Mouse (Mus musculus): Measurements from ENCODE around the gene Elane. TPM values are rescaled to one million over a fixed set of nuclear protein-coding genes. Genes with fewer than 3 reads are reported as not detected.

Elane gene
- polyA plus RNA-seq, 1 experiment from 2014 or later = not detected

DNA sequence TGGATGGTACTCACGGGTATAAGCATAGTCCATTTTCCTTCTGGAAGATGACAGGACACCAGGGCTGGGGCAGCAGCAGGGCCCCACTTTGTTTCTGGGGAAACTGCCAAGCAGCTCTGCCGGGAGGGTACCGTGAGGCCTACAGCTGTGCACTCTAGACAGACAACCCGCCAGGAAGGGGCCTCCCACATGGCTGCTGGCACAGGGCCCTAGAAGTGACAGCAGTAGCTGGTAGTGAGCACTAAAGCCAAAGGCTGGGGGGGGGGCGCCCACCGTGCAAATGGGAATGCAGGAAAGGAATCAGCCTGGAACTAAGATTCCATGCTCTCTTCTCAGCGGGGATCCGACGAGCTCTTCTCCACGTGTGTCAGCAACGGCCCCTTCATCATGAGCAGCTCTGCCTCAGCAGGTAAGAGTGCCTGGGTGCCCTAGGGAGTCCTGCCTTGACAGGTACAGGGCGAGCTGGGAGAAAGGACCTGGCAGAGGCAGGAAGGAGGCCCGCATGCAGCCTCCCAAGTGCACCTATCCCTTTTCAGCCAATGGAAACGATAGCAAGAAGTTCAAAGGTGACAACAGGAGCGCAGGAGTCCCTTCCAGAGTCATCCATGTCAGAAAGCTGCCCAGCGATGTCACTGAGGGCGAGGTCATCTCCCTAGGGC lies 27.5 kb upstream of the Elane start:
- H3K27ac ChIP-seq = 0 out of 2 replicates have a peak overlapping the region, but pooled peaks have one; percentile 23
- H3K36me3 ChIP-seq = peaks cover 73% of the 10 kb centered on the region
- peaks cover 45% of the 10 kb centered on the region for H3K4me1 ChIP-seq (replicated peaks)

DNA sequence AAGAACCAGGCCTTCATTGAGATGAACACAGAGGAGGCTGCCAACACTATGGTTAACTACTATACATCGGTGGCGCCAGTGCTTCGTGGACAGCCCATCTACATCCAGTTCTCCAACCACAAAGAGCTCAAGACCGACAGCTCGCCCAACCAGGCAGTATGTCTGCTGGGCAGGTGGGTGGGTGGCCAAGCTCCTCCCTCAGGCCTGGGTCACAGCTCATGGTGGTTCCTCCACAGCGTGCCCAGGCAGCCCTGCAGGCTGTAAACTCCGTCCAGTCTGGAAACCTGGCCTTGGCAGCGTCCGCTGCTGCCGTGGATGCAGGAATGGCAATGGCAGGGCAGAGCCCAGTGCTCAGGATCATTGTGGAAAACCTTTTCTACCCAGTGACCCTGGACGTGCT lies 26.9 kb upstream of the Elane start:
- Histone ChIP-seq H3K4me2 (no peak overlapping the region), H3K4me3 (replicated peaks) (0 out of 2 replicates have a peak overlapping the region, but pooled peaks have one; percentile 3), H3K9ac (replicated peaks) (no peak overlapping the region), H3K9me3 (no peaks in the 10 kb centered on the region), H3K27me3 (no peaks in the 10 kb centered on the region), H3K36me3 (peaks cover 79% of the 10 kb centered on the region), H3K27ac (no peak overlapping the region), H3K4me1 (replicated peaks) (peaks cover 45% of the 10 kb centered on the region)
- no peak for ATAC-seq (ENCODE audit: insufficient number of reproducible peaks, insufficient read depth, low FRiP score, low TSS enrichment, low read depth)
- 90% methylated on average over 11 of the region's 11 CpGs for WGBS

More for the DNA sequence above, 27.5 kb upstream of the Elane start:
- Histone ChIP-seq H3K9ac (replicated peaks) (0 out of 2 replicates have a peak overlapping the region, but pooled peaks have one; percentile 98), H3K27me3 (no peaks in the 10 kb centered on the region), H3K4me3 (replicated peaks) (peak overlapping the region; percentile 99; the same call in 1 of the 2 replicates), H3K4me2 (peak overlapping the region; percentile 100), H3K9me3 (no peaks in the 10 kb centered on the region)
- 70% methylated on average over 17 of the region's 17 CpGs for WGBS
- ATAC-seq (ENCODE audit: insufficient number of reproducible peaks, insufficient read depth, low FRiP score, low TSS enrichment, low read depth) = no peak

DNA sequence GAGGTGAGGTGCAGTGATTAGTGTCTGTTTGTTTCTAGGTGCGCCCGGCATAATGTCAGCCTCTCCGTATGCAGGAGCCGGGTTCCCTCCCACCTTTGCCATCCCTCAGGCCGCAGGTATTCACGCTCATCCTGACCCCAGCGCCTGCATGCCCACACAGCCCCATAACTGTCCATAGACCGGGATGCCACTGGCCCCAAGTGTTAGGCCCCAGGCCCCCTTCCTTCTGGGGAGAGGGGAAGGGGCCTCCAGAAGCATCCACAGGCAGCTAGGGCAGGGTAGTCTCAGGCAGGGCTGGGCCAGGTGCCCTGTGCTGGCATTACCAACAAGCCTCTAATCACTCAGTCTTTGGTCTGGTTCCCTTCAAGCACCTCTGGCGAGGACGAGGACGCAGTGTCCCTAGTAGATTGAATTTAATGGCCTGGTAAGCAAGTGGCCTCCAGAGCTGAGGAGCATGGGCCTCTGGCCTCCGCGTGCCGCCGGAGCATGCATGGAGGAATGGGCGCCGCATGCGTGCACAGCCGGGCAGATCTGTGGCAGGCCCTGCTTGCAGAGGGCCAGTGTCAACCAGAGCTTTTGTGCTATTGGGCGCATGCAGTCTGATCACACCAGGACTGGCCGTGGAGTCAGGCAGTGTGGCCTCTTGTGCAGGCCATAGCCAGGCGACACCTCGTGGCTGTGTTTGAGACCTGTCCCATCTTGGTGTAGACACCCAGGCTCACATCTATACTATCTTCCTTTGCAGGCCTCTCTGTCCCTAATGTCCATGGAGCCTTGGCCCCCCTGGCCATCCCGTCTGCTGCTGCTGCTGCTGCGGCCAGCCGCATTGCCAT lies 25.8 kb upstream of the Elane start:
- ATAC-seq (ENCODE audit: insufficient number of reproducible peaks, insufficient read depth, low FRiP score, low TSS enrichment, low read depth) = no peak
- Histone ChIP-seq H3K9me3 (no peaks in the 10 kb centered on the region), H3K36me3 (peaks cover 91% of the 10 kb centered on the region), H3K27me3 (no peaks in the 10 kb centered on the region), H3K27ac (peak overlapping the region; percentile 1; the same call in 1 of the 2 replicates), H3K9ac (replicated peaks) (no peak overlapping the region), H3K4me2 (no peak overlapping the region; the same call in 1 of the 2 replicates), H3K4me3 (replicated peaks) (no peak overlapping the region; the same call in 1 of the 2 replicates), H3K4me1 (replicated peaks) (peaks cover 53% of the 10 kb centered on the region)
- WGBS = 92% methylated on average over 26 of the region's 26 CpGs

DNA sequence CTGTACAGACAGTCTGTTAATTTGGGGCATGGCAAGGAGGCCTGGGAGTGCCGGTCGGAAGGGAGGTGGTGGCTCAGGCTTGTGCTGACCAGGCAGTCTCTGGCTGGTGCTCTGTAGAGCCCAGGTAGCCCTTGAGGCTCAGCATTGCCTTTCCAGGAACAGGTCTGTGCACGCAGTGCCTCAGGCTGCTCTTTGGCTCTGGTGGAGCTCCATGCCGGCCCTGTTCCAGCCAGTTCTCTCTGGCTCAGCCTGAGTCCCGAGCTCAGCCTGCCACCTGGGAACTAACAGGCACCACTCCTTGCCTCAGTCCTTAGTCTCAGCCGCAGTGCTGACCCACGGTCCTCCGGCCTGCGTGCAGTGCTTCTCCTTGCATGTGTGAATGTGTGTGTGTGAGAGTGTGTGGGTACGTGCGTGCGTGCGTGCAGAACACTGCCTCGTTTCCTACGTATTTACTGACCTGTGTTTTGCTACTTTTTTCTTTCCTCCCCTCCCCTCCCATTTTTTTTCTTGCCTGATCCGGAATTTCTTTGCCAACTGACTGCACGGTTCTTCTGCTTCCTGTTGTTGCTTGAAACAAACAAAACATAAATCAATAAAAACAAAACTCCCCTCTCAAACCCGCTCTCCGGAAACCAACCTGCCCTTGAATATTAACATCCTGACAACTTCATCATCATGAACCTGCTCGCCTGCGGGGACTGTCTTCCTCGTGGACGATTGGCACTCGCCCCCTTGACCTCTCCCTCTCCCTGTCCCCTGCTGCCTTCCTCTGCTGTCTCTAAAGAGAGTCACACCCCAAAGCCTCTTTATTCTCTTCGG lies 24.6 kb upstream of the Elane start:
- Histone ChIP-seq H3K36me3 (peaks cover 99% of the 10 kb centered on the region), H3K27ac (peak overlapping the region; percentile 57), H3K9me3 (no peaks in the 10 kb centered on the region), H3K4me2 (no peak overlapping the region), H3K9ac (replicated peaks) (no peak overlapping the region), H3K27me3 (no peaks in the 10 kb centered on the region), H3K4me1 (replicated peaks) (peaks cover 44% of the 10 kb centered on the region), H3K4me3 (replicated peaks) (no peak overlapping the region)
- 75% methylated on average over 25 of the region's 25 CpGs for WGBS
- no peak for ATAC-seq (ENCODE audit: insufficient number of reproducible peaks, insufficient read depth, low FRiP score, low TSS enrichment, low read depth)

DNA sequence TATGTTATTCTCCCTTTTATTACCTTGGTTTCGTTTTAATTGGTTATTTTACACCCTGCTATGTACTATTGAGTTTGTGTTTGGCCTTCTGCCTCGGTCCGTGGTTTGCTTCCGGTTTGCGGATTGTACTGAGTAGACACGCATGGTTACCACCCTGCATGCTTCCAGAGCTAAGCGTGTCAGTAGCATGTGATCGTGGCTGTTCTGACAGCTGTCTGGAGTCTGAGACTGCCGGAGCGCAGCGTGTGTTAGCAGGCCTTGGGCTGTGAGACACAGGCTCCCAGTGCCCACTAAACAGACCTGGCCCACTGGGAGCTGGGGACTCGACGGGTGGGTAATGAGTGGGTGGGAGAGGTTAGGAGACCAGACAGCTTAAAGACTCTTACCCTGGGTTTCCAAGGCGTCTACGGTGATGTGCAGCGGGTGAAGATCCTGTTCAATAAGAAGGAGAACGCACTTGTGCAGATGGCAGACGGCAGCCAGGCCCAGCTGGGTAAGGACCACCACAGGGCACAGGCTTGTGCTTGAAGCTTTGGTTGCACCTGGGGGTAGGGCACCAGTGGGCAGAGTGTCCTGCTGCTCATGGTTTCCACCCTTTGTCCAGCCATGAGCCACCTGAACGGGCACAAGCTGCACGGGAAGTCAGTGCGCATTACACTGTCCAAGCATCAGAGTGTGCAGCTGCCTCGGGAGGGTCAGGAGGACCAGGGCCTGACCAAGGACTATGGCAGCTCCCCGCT lies 23.8 kb upstream of the Elane start:
- Histone ChIP-seq H3K4me3 (replicated peaks) (no peak overlapping the region), H3K9ac (replicated peaks) (no peak overlapping the region)
- WGBS = 88% methylated on average over 23 of the region's 23 CpGs

DNA sequence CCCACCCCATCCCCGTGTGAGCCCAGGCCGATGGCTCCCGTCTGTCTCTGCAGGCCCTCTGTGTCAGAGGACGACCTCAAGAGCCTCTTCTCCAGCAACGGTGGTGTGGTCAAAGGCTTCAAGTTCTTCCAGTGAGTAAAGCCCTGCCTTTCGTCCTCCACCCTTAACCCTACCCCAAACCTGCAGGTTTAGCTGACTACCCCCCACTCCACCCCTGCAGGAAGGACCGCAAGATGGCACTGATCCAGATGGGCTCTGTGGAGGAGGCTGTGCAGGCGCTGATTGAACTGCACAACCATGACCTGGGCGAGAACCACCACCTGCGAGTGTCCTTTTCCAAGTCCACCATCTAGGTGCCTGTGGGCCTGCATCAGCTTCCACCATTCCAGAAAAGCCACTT lies 23.1 kb upstream of the Elane start:
- no peak for ATAC-seq (ENCODE audit: insufficient number of reproducible peaks, insufficient read depth, low FRiP score, low TSS enrichment, low read depth)
- Histone ChIP-seq H3K36me3 (peaks cover 97% of the 10 kb centered on the region), H3K4me2 (no peak overlapping the region), H3K27ac (peak overlapping the region; percentile 54; the same call in 1 of the 2 replicates), H3K4me1 (replicated peaks) (peaks cover 41% of the 10 kb centered on the region), H3K4me3 (replicated peaks) (no peak overlapping the region), H3K9me3 (no peaks in the 10 kb centered on the region), H3K9ac (replicated peaks) (no peak overlapping the region), H3K27me3 (no peaks in the 10 kb centered on the region)
- WGBS = 77% methylated on average over 10 of the region's 10 CpGs

More for the DNA sequence above, 23.8 kb upstream of the Elane start:
- Histone ChIP-seq H3K27ac (no peak overlapping the region), H3K4me2 (no peak overlapping the region), H3K36me3 (peaks cover 99% of the 10 kb centered on the region), H3K9me3 (no peaks in the 10 kb centered on the region), H3K4me1 (replicated peaks) (peaks cover 44% of the 10 kb centered on the region), H3K27me3 (no peaks in the 10 kb centered on the region)
- ATAC-seq (ENCODE audit: insufficient number of reproducible peaks, insufficient read depth, low FRiP score, low TSS enrichment, low read depth) = no peak

DNA sequence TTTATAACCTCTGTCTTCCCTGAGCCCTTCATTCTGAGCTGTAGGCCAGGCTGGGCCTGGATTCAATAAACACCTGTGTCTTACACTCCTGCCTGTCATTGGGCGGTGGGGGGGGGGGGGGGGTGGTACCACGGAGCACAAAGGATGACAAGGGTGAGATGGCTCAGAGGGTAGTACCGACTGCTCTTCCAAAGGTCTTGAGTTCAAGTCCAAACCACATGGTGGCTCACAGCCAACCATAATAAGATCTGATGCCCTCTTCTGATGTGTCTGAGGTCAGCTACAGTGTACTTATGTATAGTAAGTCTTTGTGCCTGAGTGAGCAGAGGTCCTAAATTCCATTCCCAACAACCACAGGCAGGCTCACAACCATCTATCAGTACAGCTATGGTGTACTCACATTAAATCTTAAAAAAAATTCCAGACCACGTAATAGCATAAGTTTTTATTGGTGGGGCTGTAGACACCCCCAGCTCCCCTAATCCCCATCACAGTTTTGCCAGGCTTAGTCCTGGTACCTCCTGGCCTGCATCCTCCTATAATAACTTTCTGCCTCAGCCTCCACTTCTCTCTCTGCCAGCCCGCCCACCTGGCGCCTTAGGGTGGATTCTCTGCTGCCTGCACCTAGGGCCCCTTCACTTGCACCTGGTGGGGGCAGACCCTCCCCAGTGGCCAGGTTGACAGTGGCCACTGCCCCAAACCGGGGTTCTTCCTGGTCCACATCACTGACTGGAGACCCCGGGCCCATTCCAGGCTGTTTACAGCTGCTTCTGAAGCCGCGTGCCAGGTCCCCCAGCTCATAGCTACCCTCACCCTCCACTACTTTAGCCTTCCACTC lies 21.5 kb upstream of the Elane start:
- H3K4me1 ChIP-seq (replicated peaks) = peaks cover 31% of the 10 kb centered on the region
- peak; percentile 4 for ATAC-seq (ENCODE audit: insufficient number of reproducible peaks, insufficient read depth, low FRiP score, low TSS enrichment, low read depth)
- H3K27ac ChIP-seq = peak overlapping the region; percentile 56
- H3K4me3 ChIP-seq (replicated peaks) = no peak overlapping the region
- 45% methylated on average over 10 of the region's 10 CpGs for WGBS
- no peaks in the 10 kb centered on the region for H3K9me3 ChIP-seq
- H3K4me2 ChIP-seq = no peak overlapping the region
- no peaks in the 10 kb centered on the region for H3K27me3 ChIP-seq
- H3K36me3 ChIP-seq = peaks cover 93% of the 10 kb centered on the region
- H3K9ac ChIP-seq (replicated peaks) = no peak overlapping the region

DNA sequence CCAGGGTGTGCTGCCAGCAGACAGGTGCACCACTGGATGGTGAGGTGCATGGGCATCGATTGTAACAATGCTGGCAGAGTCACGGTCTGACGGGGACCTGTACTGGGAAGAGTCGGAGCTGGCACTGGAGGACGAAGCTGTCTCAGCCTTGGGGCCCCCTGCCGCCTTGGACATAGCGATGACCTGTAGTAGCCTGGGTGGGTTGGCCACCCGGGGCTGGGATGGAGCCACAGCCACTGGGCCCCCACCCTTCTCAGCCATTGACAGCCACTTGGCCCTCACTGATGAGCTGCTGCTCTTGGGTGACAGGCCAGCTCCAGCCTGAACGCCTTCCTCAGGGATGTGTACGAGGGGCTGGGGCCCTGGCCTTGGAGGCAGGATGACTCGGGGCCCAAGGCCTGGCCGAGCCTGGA lies 20.9 kb upstream of the Elane start:
- Histone ChIP-seq H3K27ac (peak overlapping the region; percentile 56; the same call in 1 of the 2 replicates), H3K27me3 (no peaks in the 10 kb centered on the region), H3K36me3 (peaks cover 93% of the 10 kb centered on the region), H3K4me2 (no peak overlapping the region), H3K9ac (replicated peaks) (no peak overlapping the region), H3K4me3 (replicated peaks) (no peak overlapping the region), H3K4me1 (replicated peaks) (peaks cover 31% of the 10 kb centered on the region), H3K9me3 (no peaks in the 10 kb centered on the region)
- ATAC-seq (ENCODE audit: insufficient number of reproducible peaks, insufficient read depth, low FRiP score, low TSS enrichment, low read depth) = peak; percentile 13; the same call in 1 of the 2 replicates
- 64% methylated on average over 12 of the region's 12 CpGs for WGBS

DNA sequence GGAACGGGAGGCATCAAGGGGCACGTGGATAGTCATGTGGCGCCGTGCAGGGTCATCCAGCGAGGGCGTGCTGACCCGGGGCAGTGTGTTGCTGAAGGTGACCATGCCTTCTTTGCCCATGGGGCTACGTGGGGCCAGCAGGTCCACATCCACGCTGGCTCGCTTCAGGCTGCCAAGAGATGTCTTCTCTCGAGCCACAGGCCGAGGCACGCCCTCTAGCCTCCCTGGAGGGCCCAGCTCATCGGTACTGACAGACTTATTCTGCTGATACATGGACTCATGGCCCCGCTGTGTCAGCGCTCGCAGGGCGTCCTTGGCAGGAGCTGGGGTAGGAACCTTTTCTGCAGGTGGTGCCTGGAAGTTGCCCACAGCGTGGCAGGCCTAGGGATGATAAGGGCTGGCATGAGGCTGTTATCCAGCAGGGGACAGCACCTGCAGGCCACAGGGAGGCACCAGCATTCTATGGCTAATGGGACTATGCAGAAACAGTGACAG lies 20.2 kb upstream of the Elane start:
- H3K27me3 ChIP-seq = no peaks in the 10 kb centered on the region
- H3K9me3 ChIP-seq = no peaks in the 10 kb centered on the region
- H3K27ac ChIP-seq = 0 out of 2 replicates have a peak overlapping the region, but pooled peaks have one; percentile 56
- H3K9ac ChIP-seq (replicated peaks) = no peak overlapping the region
- peaks cover 25% of the 10 kb centered on the region for H3K4me1 ChIP-seq (replicated peaks)
- 73% methylated on average over 19 of the region's 19 CpGs for WGBS
- H3K4me3 ChIP-seq (replicated peaks) = no peak overlapping the region
- no peak overlapping the region for H3K4me2 ChIP-seq
- no peak for ATAC-seq (ENCODE audit: insufficient number of reproducible peaks, insufficient read depth, low FRiP score, low TSS enrichment, low read depth)
- H3K36me3 ChIP-seq = peaks cover 90% of the 10 kb centered on the region
